Mouse (Mus musculus) liver, embryonic 13.5 days (tissue): Measurements from ENCODE around the gene Syde2. TPM values are rescaled to one million over a fixed set of nuclear protein-coding genes. Genes with fewer than 3 reads are reported as not detected.
"Not testable (repeated sequence)": the region's sequence is repeated elsewhere in the genome, so short reads cannot be mapped to it uniquely, and the experiment has no call there.

Experiments
- ATAC-seq: fragments of 200-750 bp; cut with Nextera tagmentation; 2 replicates; pipeline ENCODE4 v1.8.0; 2017; ENCODE audit warnings: low read depth, mild to moderate bottlenecking, moderate number of reproducible peaks, moderate library complexity
- DNase-seq: peaks from one replicate; pipeline ENCODE4 v3.0.0; 2022
- H3K27ac ChIP-seq: fragments of 300-500 bp; sonication (generic); 2 replicates; pipeline ENCODE4 v1.5.1; 2015; ENCODE audit warnings: moderate library complexity, mild to moderate bottlenecking, inconsistent platforms
- H3K27me3 ChIP-seq: fragments of 300-500 bp; sonication (generic); 2 replicates; pipeline ENCODE4 v1.6.1; 2015; ENCODE audit warnings: mild to moderate bottlenecking, inconsistent platforms
- H3K36me3 ChIP-seq: fragments of 300-500 bp; sonication (generic); 2 replicates; pipeline ENCODE4 v1.6.1; 2015; ENCODE audit warnings: mild to moderate bottlenecking, inconsistent platforms
- H3K4me1 ChIP-seq: fragments of 300-500 bp; sonication (generic); replicated peaks from 2 replicates; pipeline ENCODE4 v1.6.1; 2015; ENCODE audit warnings: inconsistent platforms
- H3K4me2 ChIP-seq: fragments of 300-500 bp; sonication (generic); 2 replicates; pipeline ENCODE4 v1.6.1; 2015; ENCODE audit warnings: inconsistent platforms, mild to moderate bottlenecking, moderate library complexity
- H3K4me3 ChIP-seq: fragments of 300-500 bp; sonication (generic); replicated peaks from 2 replicates; pipeline ENCODE4 v1.5.1; 2015; ENCODE audit warnings: mild to moderate bottlenecking, inconsistent platforms
- H3K9ac ChIP-seq: fragments of 300-500 bp; sonication (generic); 2 replicates; pipeline ENCODE4 v1.6.1; 2015; ENCODE audit warnings: mild to moderate bottlenecking, inconsistent platforms
- H3K9me3 ChIP-seq: fragments of 300-500 bp; sonication (generic); replicated peaks from 2 replicates; pipeline ENCODE4 v1.6.1; 2016; ENCODE audit warnings: inconsistent platforms
- WGBS: fragments of 180-500 bp; shearing (Covaris S2); methylation state at CpG from one replicate; pipeline ENCODE4 v1.1.7; 2015; ENCODE audit not compliant: insufficient replicate concordance; 5-methylcytosine and 5-hydroxymethylcytosine counted together
- polyA plus RNA-seq: library from polyadenylated mRNA; unstranded; fragments of >200 nt; fragmentation: Nextera tagmentation; extraction: Ambion mirVana; gene quantifications from 2 replicates; pipeline ENCODE4 v1.2.1, GENCODE M21; 2015

Gene Syde2
- polyA plus RNA-seq, 1 experiment from 2014 or later = 0.35 TPM

GRCm38 (mm10) chr3:145992796-145993195, 5.1 kb downstream of the Syde2 start:
- no peaks in the 10 kb centered on the region for H3K9me3 ChIP-seq
- H3K27ac ChIP-seq = no peak overlapping the region
- H3K4me2 ChIP-seq = no peak overlapping the region
- H3K36me3 ChIP-seq = no peaks in the 10 kb centered on the region
- WGBS = 75% methylated on average over 10 of the region's 10 CpGs
- no peak overlapping the region for H3K9ac ChIP-seq
- DNase-seq (no peak), ATAC-seq (no peak)
- peaks cover 17% of the 10 kb centered on the region for H3K27me3 ChIP-seq
- no peak overlapping the region for H3K4me3 ChIP-seq
- peaks cover 26% of the 10 kb centered on the region for H3K4me1 ChIP-seq

- Histone ChIP-seq H3K4me2 (no peak overlapping the region), H3K9ac (no peak overlapping the region), H3K27ac (no peak overlapping the region), H3K4me3 (no peak overlapping the region), H3K27me3 (peaks cover 9% of the 10 kb centered on the region), H3K4me1 (peaks cover 20% of the 10 kb centered on the region), H3K36me3 (0 out of 2 replicates have a peak, but pooled peaks cover 3% of the 10 kb centered on the region), H3K9me3 (no peaks in the 10 kb centered on the region)
- WGBS = 52% methylated on average over 14 of the region's 14 CpGs
- DNase-seq (no peak), ATAC-seq (no peak)
Observed at GRCm38 (mm10) chr3:145993481-145994201, 6.0 kb downstream of the Syde2 start.

GRCm38 (mm10) chr3:145995489-145995888, 7.8 kb downstream of the Syde2 start:
- Histone ChIP-seq H3K9me3 (no peaks in the 10 kb centered on the region), H3K27me3 (no peaks in the 10 kb centered on the region), H3K4me1 (peaks cover 11% of the 10 kb centered on the region; the same call in 1 of the 2 replicates), H3K36me3 (0 out of 2 replicates have a peak, but pooled peaks cover 5% of the 10 kb centered on the region), H3K9ac (no peak overlapping the region), H3K4me2 (no peak overlapping the region), H3K4me3 (no peak overlapping the region), H3K27ac (no peak overlapping the region)
- ATAC-seq (no peak), DNase-seq (no peak)
- 66% methylated on average over 5 of the region's 5 CpGs for WGBS

- not testable (repeated sequence) for H3K9me3 ChIP-seq, H3K27me3 ChIP-seq, H3K9ac ChIP-seq, H3K4me2 ChIP-seq, ATAC-seq, H3K4me3 ChIP-seq, DNase-seq, H3K27ac ChIP-seq
- Histone ChIP-seq H3K4me1 (peaks cover 11% of the 10 kb centered on the region; the same call in 1 of the 2 replicates), H3K36me3 (peaks cover 12% of the 10 kb centered on the region)
- 69% methylated on average over 5 of the region's 5 CpGs for WGBS
Observed at GRCm38 (mm10) chr3:145996539-145996938, 8.9 kb downstream of the Syde2 start.

- H3K36me3 ChIP-seq = peaks cover 28% of the 10 kb centered on the region
- H3K27me3 ChIP-seq = no peaks in the 10 kb centered on the region
- H3K4me1 ChIP-seq = no peaks in the 10 kb centered on the region
- DNase-seq (no peak), ATAC-seq (no peak)
- H3K4me2 ChIP-seq = no peak overlapping the region
- no peaks in the 10 kb centered on the region for H3K9me3 ChIP-seq
- H3K27ac ChIP-seq = no peak overlapping the region
- H3K4me3 ChIP-seq = no peak overlapping the region
- WGBS = 82% methylated on average over 14 of the region's 14 CpGs
- H3K9ac ChIP-seq = no peak overlapping the region
Observed at GRCm38 (mm10) chr3:146004347-146005051, 16.8 kb downstream of the Syde2 start.

GRCm38 (mm10) chr3:146007872-146008271, 20.2 kb downstream of the Syde2 start:
- DNase-seq (no peak), ATAC-seq (no peak)
- H3K9ac ChIP-seq = no peak overlapping the region
- H3K4me2 ChIP-seq = no peak overlapping the region
- H3K9me3 ChIP-seq = no peaks in the 10 kb centered on the region
- WGBS = 68% methylated on average over 6 of the region's 6 CpGs
- H3K27me3 ChIP-seq = no peaks in the 10 kb centered on the region
- H3K4me3 ChIP-seq = no peak overlapping the region
- H3K36me3 ChIP-seq = peaks cover 8% of the 10 kb centered on the region; the same call in 1 of the 2 replicates
- no peaks in the 10 kb centered on the region for H3K4me1 ChIP-seq
- H3K27ac ChIP-seq = no peak overlapping the region

- no peaks in the 10 kb centered on the region for H3K4me1 ChIP-seq
- no peak for ATAC-seq
- H3K36me3 ChIP-seq = peaks cover 14% of the 10 kb centered on the region
Observed at GRCm38 (mm10) chr3:146009859-146010645, 22.4 kb downstream of the Syde2 start.

GRCm38 (mm10) chr3:146010751-146011150, 23.1 kb downstream of the Syde2 start:
- no peak overlapping the region for H3K27ac ChIP-seq

More at GRCm38 (mm10) chr3:146009859-146010645, 22.4 kb downstream of the Syde2 start:
- H3K27ac ChIP-seq = no peak overlapping the region
- H3K4me3 ChIP-seq = no peak overlapping the region
- H3K27me3 ChIP-seq = no peaks in the 10 kb centered on the region
- H3K4me2 ChIP-seq = no peak overlapping the region
- WGBS = 81% methylated on average over 19 of the region's 20 CpGs
- no peak overlapping the region for H3K9ac ChIP-seq
- H3K9me3 ChIP-seq = no peaks in the 10 kb centered on the region
- DNase-seq = no peak

GRCm38 (mm10) chr3:146011544-146012218, 24.0 kb downstream of the Syde2 start:
- H3K36me3 ChIP-seq = peaks cover 19% of the 10 kb centered on the region
- H3K9ac ChIP-seq = no peak overlapping the region
- H3K4me3 ChIP-seq = no peak overlapping the region
- ATAC-seq = no peak
- no peak for DNase-seq
- H3K27me3 ChIP-seq = no peaks in the 10 kb centered on the region
- H3K4me1 ChIP-seq = no peaks in the 10 kb centered on the region
- WGBS = 60% methylated on average over 8 of the region's 8 CpGs
- H3K27ac ChIP-seq = no peak overlapping the region
- H3K4me2 ChIP-seq = no peak overlapping the region
- H3K9me3 ChIP-seq = no peaks in the 10 kb centered on the region

More at GRCm38 (mm10) chr3:146010751-146011150, 23.1 kb downstream of the Syde2 start:
- H3K27me3 ChIP-seq = no peaks in the 10 kb centered on the region
- H3K4me2 ChIP-seq = no peak overlapping the region
- H3K9ac ChIP-seq = no peak overlapping the region
- WGBS = 82% methylated on average over 4 of the region's 4 CpGs
- DNase-seq = no peak
- no peaks in the 10 kb centered on the region for H3K4me1 ChIP-seq
- H3K4me3 ChIP-seq = no peak overlapping the region
- no peak for ATAC-seq
- peaks cover 14% of the 10 kb centered on the region for H3K36me3 ChIP-seq
- no peaks in the 10 kb centered on the region for H3K9me3 ChIP-seq

GRCm38 (mm10) chr3:146013490-146013889, 25.8 kb downstream of the Syde2 start:
- peaks cover 19% of the 10 kb centered on the region for H3K36me3 ChIP-seq
- 81% methylated on average over 7 of the region's 7 CpGs for WGBS
- H3K9ac ChIP-seq = no peak overlapping the region
- no peaks in the 10 kb centered on the region for H3K9me3 ChIP-seq
- no peak overlapping the region for H3K4me3 ChIP-seq
- H3K27me3 ChIP-seq = no peaks in the 10 kb centered on the region
- H3K4me1 ChIP-seq = no peaks in the 10 kb centered on the region
- no peak overlapping the region for H3K27ac ChIP-seq
- H3K4me2 ChIP-seq = no peak overlapping the region
- DNase-seq = no peak
- no peak for ATAC-seq

- Histone ChIP-seq H3K4me1 (no peaks in the 10 kb centered on the region), H3K36me3 (peaks cover 16% of the 10 kb centered on the region), H3K4me3 (no peak overlapping the region), H3K27ac (no peak overlapping the region), H3K9me3 (no peaks in the 10 kb centered on the region), H3K9ac (no peak overlapping the region), H3K4me2 (no peak overlapping the region), H3K27me3 (no peaks in the 10 kb centered on the region)
- ATAC-seq (no peak), DNase-seq (no peak)
- 83% methylated on average over 12 of the region's 12 CpGs for WGBS
Observed at GRCm38 (mm10) chr3:146014321-146014720, 26.7 kb downstream of the Syde2 start.
